Mouse (Mus musculus) CH12.LX (cell line): ENCODE measurements at regions not wholly inside any gene's neighbourhood (a gene's known extent, or its start where the extent isn't known, plus 50 kb on each side); places are given as distances from the start of the nearest gene placed in this dataset.

Source experiments
- CHD2 ChIP-seq: IDR thresholded peaks from 2 replicates; pipeline ENCODE4 v1.6.1; 2011; ENCODE audit warnings: low read length, improper control_type of control experiment
- CTCF ChIP-seq, 2 experiments: IDR thresholded peaks in 1 of 2; conservative IDR thresholded peaks in 1 of 2; 2 replicates each; pipeline ENCODE4 v1.5.1; 2011 to 2012; ENCODE audit warnings: low read depth in 2 of 2, low read length in 2 of 2, improper control_type of control experiment in 1 of 2, inconsistent platforms in 1 of 2, mild to moderate bottlenecking in 1 of 2, moderate library complexity in 1 of 2
- EP300 ChIP-seq: IDR thresholded peaks from 2 replicates; pipeline ENCODE4 v1.6.1; 2011; ENCODE audit warnings: low read length, improper control_type of control experiment
- GABPA ChIP-seq: IDR thresholded peaks from 2 replicates; pipeline ENCODE4 v1.6.1; 2012; ENCODE audit warnings: low read depth, low read length, improper control_type of control experiment, inconsistent platforms; ENCODE audit not compliant: insufficient replicate concordance
- MAFK ChIP-seq: IDR thresholded peaks from 2 replicates; pipeline ENCODE4 v1.6.1; 2011; ENCODE audit warnings: low read length, improper control_type of control experiment; ENCODE audit not compliant: insufficient replicate concordance
- MYC ChIP-seq: IDR thresholded peaks from 2 replicates; pipeline ENCODE4 v1.6.1; 2011; ENCODE audit warnings: low read depth, mild to moderate bottlenecking, improper control_type of control experiment, low read length
- NELFE ChIP-seq: IDR thresholded peaks from 2 replicates; pipeline ENCODE4 v1.6.1; 2011; ENCODE audit warnings: low read depth, low read length, improper control_type of control experiment
- PAX5 ChIP-seq: IDR thresholded peaks from 2 replicates; pipeline ENCODE4 v1.6.1; 2012; ENCODE audit warnings: low read length, inconsistent platforms, mixed read lengths
- POLR2A ChIP-seq: IDR thresholded peaks from 2 replicates; pipeline ENCODE4 v1.6.1; 2011; ENCODE audit warnings: low read depth, mild to moderate bottlenecking, improper control_type of control experiment, low read length
- RCOR1 ChIP-seq: conservative IDR thresholded peaks from 2 replicates; pipeline ENCODE4 v1.6.1; 2012; ENCODE audit warnings: low read depth, mild to moderate bottlenecking, inconsistent platforms, low read length, improper control_type of control experiment
- TBP ChIP-seq: conservative IDR thresholded peaks from 2 replicates; pipeline ENCODE4 v1.6.1; 2011; ENCODE audit warnings: low read depth, low read length, improper control_type of control experiment
- ZC3H11A ChIP-seq: IDR thresholded peaks from 2 replicates; pipeline ENCODE4 v1.6.1; 2012; ENCODE audit warnings: low read depth, mild to moderate bottlenecking, inconsistent platforms, low read length, improper control_type of control experiment
- ZNF384 ChIP-seq: IDR thresholded peaks from 2 replicates; pipeline ENCODE4 v1.6.1; 2012; ENCODE audit warnings: low read depth, low read length, improper control_type of control experiment, inconsistent platforms

DNA sequence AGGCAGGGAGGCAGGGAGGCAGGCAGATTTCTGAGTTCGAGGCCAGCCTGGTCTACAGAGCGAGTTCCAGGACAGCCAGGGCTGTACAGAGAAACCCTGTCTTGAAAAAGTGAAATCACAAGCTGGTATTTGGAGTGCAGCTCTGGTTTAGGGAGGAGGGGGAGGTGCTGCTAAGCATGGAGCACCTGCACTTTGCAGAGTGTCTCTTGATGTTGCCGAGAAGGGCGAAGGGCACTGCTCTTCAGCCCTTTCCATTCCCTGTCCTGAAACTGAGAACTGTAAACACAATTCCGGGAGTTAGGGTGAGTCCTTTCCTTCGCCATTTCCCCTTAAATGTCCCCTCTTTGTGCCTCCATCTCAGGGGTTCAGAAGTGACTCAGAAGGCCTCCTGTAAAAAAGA lies 101.6 kb downstream of the Cand1 start:
- TF ChIP-seq EP300 = no peak
- no peak for TF ChIP-seq TBP
- no peak for TF ChIP-seq PAX5
- TF ChIP-seq CTCF (conservative IDR thresholded peaks at IDR 0.05 in 1 of 2, IDR thresholded peaks at IDR 0.05 in 1 of 2; ENCODE audit: low read depth in 2 of 2, low read length in 2 of 2) = no peak
- TF ChIP-seq POLR2A = no peak
- no peak for TF ChIP-seq ZC3H11A
- TF ChIP-seq GABPA = no peak
- TF ChIP-seq MAFK = no peak
- TF ChIP-seq CHD2 = no peak
- TF ChIP-seq ZNF384 = no peak
- no peak for TF ChIP-seq NELFE
- TF ChIP-seq RCOR1 = no peak
- no peak for TF ChIP-seq MYC
